Mouse (Mus musculus) forebrain, embryonic 14.5 days (tissue): Measurements from ENCODE around the gene Fam155a. TPM values are rescaled to one million over a fixed set of nuclear protein-coding genes. Genes with fewer than 3 reads are reported as not detected.
"Not testable (repeated sequence)": the region's sequence is repeated elsewhere in the genome, so short reads cannot be mapped to it uniquely, and the experiment has no call there.

Source experiments
- ATAC-seq: fragments of 200-750 bp; cut with Nextera tagmentation; 2 replicates; pipeline ENCODE4 v1.8.0; 2017; ENCODE audit warnings: mild to moderate bottlenecking, moderate library complexity
- DNase-seq: peaks from one replicate; pipeline ENCODE4 v3.0.0-alpha.2; 2015; ENCODE audit warnings: low spot score
- H3K27ac ChIP-seq: fragments of 300-500 bp; sonication (generic); 2 replicates; pipeline ENCODE4 v1.5.1; 2014; ENCODE audit warnings: low read depth, mild to moderate bottlenecking, control low read depth, low read length, moderate library complexity
- H3K27me3 ChIP-seq: fragments of 300-500 bp; sonication (generic); replicated peaks from 2 replicates; pipeline ENCODE4 v1.6.1; 2014; ENCODE audit warnings: low read length, control low read depth, mixed read lengths; ENCODE audit not compliant: control insufficient read depth, insufficient read depth
- H3K36me3 ChIP-seq: fragments of 300-500 bp; sonication (generic); 2 replicates; pipeline ENCODE4 v1.6.1; 2014; ENCODE audit warnings: low read length, control low read depth; ENCODE audit not compliant: control insufficient read depth, insufficient read depth
- H3K4me1 ChIP-seq: fragments of 300-500 bp; sonication (generic); 2 replicates; pipeline ENCODE4 v1.6.1; 2014; ENCODE audit warnings: antibody characterized with exemption, low read length, control low read depth; ENCODE audit not compliant: control insufficient read depth, insufficient read depth
- H3K4me2 ChIP-seq: fragments of 300-500 bp; sonication (generic); 2 replicates; pipeline ENCODE4 v1.6.1; 2014; ENCODE audit warnings: mild to moderate bottlenecking, control low read depth, low read length
- H3K4me3 ChIP-seq: fragments of 300-500 bp; sonication (generic); 2 replicates; pipeline ENCODE4 v1.5.1; 2014; ENCODE audit warnings: low read depth, low read length, control low read depth
- H3K9ac ChIP-seq: fragments of 300-500 bp; sonication (generic); 2 replicates; pipeline ENCODE4 v1.6.1; 2014; ENCODE audit warnings: mild to moderate bottlenecking, low read length, control low read depth, moderate library complexity
- H3K9me3 ChIP-seq: fragments of 300-500 bp; sonication (generic); replicated peaks from 2 replicates; pipeline ENCODE4 v1.6.1; 2016; ENCODE audit warnings: low read length, control low read depth, mixed read lengths; ENCODE audit not compliant: control insufficient read depth
- WGBS: fragments of 180-500 bp; shearing (Covaris S2); extraction: QIAGEN DNeasy Blood & Tissue Kit; methylation state at CpG from one replicate; pipeline ENCODE4 v1.1.7; 2014; 5-methylcytosine and 5-hydroxymethylcytosine counted together
- polyA plus RNA-seq: library from polyadenylated mRNA; unstranded; fragments of >200 nt; fragmentation: Nextera tagmentation; extraction: Ambion mirVana; gene quantifications from 2 replicates; pipeline ENCODE4 v1.2.1, GENCODE M21; 2014

Fam155a gene
- polyA plus RNA-seq, 1 experiment from 2014 or later, result 12.1 TPM

DNA sequence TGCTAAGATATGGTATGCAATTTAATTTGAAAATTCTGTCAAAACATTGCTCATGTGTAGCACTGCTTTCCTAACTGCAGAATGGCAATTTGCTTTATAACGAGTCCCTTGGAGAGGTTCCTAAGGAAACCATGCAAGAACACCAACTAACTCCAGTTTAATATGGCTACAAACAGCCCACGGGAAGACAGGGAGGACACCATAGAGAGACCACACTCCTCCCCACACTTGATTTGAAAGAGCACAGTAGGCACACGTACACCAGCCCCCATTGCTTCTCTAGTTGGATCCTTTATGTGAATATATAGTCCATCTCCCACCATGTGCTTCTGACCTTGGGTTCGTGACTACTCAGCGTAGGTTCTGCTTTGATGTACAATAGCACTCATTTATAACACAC is 35.8 kb downstream of the Fam155a start:
- Histone ChIP-seq H3K27ac (no peak overlapping the region), H3K4me3 (no peak overlapping the region), H3K27me3 (no peaks in the 10 kb centered on the region), H3K4me1 (no peaks in the 10 kb centered on the region), H3K4me2 (no peak overlapping the region), H3K9ac (no peak overlapping the region), H3K36me3 (no peaks in the 10 kb centered on the region), H3K9me3 (no peaks in the 10 kb centered on the region)
- ATAC-seq (no peak), DNase-seq (no peak)
- WGBS, result 65% methylated on average over 5 of the region's 5 CpGs

DNA sequence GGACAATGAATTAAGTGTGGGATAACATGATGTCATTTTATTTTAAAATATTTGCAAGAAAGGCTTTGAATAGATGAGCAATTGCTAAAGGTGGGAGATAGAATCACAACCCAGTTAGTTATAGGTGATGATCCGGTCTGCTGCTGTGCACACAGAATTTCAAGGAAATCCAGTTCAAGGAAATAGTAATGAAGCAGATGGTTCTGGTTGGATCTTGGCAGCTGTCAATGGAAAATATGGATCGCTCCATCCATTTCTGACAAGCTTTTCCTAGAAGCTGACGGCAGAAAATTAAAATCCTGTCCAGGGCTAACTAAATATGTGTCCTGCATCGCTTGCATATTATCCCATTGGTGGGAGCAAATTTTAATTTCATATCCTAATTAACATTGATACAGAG is 61.2 kb downstream of the Fam155a start:
- Histone ChIP-seq H3K9me3 (no peaks in the 10 kb centered on the region), H3K9ac (no peak overlapping the region), H3K27me3 (no peaks in the 10 kb centered on the region), H3K4me2 (no peak overlapping the region), H3K4me3 (no peak overlapping the region), H3K36me3 (no peaks in the 10 kb centered on the region), H3K27ac (no peak overlapping the region), H3K4me1 (no peaks in the 10 kb centered on the region)
- WGBS, result 86% methylated on average over 4 of the region's 4 CpGs
- DNase-seq (no peak), ATAC-seq (no peak)

DNA sequence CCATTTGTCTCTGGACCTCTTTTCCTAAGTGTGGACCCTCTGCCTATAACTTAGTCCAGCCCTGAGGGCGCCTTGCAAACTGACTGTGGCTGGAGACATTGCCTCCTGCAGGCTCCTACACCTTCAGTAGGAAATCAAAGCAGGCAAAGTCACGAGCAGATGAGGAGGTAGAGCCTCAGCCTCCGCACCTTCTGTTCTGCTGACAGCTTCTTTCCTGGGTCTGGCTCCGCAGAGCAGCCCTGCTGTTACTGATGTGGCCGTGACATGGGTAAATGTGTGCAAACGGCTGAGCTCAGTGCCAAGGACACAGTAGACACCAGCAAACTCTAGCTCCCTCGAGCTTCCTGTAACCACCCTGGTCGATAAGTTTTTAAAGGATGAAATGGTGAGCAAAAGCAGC is 63.5 kb downstream of the Fam155a start:
- ATAC-seq (no peak), DNase-seq (no peak)
- Histone ChIP-seq H3K4me3 (no peak overlapping the region), H3K4me2 (no peak overlapping the region), H3K9ac (no peak overlapping the region), H3K4me1 (no peaks in the 10 kb centered on the region), H3K27ac (no peak overlapping the region), H3K9me3 (no peaks in the 10 kb centered on the region), H3K27me3 (no peaks in the 10 kb centered on the region), H3K36me3 (no peaks in the 10 kb centered on the region)
- WGBS, result 76% methylated on average over 8 of the region's 8 CpGs

DNA sequence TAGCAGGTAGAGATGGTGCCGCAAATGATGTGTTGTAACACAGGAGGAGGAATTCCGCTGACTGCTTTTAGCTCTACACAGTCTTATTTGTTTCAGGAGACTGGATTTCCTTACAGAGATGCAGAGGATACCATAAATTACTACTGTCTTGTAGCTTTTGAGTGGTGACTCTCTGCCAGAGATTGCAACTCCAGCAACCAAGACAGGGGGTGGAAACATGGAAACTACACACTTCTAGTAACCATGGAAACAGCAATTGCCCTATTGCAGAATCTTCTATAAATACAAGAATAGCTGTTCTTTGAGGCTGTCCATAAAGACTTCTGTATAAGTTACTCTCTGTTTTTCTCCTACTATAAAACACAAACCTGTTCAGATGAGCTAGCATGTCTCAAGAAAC is 76.2 kb downstream of the Fam155a start:
- Histone ChIP-seq H3K27ac (no peak overlapping the region), H3K4me1 (no peaks in the 10 kb centered on the region), H3K9me3 (no peaks in the 10 kb centered on the region), H3K36me3 (no peaks in the 10 kb centered on the region), H3K9ac (no peak overlapping the region), H3K4me2 (no peak overlapping the region), H3K4me3 (no peak overlapping the region), H3K27me3 (no peaks in the 10 kb centered on the region)
- ATAC-seq, result no peak
- DNase-seq, result peak; percentile 34
- WGBS, result 88% methylated on average over 2 of the region's 2 CpGs

DNA sequence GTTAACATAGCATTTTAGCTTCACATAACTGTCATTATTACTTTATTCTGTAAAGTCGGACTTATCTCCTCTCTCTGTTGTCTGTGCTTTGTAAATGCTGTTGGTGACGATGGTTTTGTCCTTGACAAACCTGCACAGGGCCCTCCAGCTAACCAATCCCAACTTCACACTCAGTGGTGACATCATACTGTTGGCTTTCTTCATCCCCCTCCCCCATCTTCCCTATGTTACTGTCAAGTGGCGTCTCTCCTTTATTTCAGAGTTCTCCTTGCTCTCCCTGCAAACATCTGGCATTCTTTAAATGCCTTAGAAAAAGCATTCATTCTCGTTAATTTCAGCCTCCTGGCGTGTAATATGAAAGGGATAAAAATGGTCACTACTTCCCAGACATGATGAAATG is 78.6 kb downstream of the Fam155a start:
- Histone ChIP-seq H3K4me2 (no peak overlapping the region), H3K4me1 (no peaks in the 10 kb centered on the region), H3K27ac (no peak overlapping the region), H3K36me3 (no peaks in the 10 kb centered on the region), H3K4me3 (no peak overlapping the region), H3K27me3 (no peaks in the 10 kb centered on the region), H3K9ac (no peak overlapping the region), H3K9me3 (no peaks in the 10 kb centered on the region)
- ATAC-seq, result no peak; the same call in 1 of the 2 replicates
- 47% methylated on average over 5 of the region's 5 CpGs for WGBS
- DNase-seq, result no peak

DNA sequence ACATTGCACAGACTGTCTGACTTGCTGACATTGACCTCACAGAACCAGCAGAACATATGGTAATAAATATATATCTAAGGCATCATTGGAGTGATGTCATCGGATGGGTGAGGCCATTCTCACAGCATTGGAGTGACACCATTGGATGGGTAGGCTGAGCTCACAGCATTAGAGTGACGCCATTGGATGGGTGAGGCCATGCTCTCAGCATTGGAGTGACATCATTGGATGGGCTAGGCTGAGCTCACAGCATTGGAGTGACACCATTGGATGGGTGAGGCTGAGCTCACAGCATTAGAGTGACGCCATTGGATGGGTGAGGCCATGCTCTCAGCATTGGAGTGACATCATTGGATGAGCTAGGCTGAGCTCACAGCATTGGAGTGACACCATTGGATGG is 110.9 kb downstream of the Fam155a start:
- ATAC-seq, H3K4me2 ChIP-seq, H3K27ac ChIP-seq, H3K9ac ChIP-seq, H3K4me1 ChIP-seq, H3K9me3 ChIP-seq, DNase-seq, H3K36me3 ChIP-seq, H3K27me3 ChIP-seq, H3K4me3 ChIP-seq: not testable (repeated sequence)
- WGBS, result 95% methylated on average over 3 of the region's 3 CpGs

DNA sequence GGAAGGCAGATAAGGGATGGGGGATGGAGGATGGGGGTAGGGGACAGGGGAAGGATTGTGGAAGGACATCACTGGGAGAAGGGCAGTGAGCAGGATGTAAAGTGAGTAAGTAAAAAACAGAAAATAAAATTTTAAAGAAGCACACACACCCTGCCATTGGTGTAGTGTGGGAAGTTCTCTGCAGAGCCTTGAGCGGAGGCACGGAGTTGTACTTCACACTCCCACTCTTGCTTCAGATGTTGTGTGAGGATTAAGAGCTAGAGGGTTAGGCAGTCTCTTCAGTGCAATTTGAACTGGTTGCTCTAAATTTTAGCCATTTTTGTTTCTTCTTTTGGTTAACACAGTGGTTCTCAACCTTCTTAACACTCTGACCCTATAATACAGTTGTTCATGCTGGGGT is 114.1 kb downstream of the Fam155a start:
- H3K4me3 ChIP-seq, result no peak overlapping the region

DNA sequence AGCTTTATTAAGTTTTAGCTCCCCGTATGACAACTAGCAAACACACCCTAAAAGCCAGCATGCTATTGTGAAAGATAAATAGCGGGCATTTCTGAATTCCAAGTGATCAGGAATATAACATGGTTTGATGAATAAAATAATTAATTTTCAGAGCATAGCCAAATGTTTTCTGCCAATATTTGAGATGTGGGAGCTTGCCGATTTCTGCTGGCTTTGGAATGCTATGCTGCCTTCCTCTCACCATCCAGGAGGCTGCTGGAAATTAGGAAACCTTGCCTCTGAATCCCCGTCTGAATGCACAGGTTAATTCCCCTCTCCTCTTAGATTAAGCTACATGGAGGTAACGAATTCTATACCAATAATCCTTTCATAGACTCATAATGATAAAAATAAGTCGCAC is 116.1 kb downstream of the Fam155a start:
- no peaks in the 10 kb centered on the region for H3K9me3 ChIP-seq
- DNase-seq (no peak), ATAC-seq (no peak)
- 85% methylated on average over 6 of the region's 6 CpGs for WGBS
- no peak overlapping the region for H3K4me3 ChIP-seq
- H3K4me2 ChIP-seq, result no peak overlapping the region
- H3K4me1 ChIP-seq, result no peaks in the 10 kb centered on the region
- no peaks in the 10 kb centered on the region for H3K27me3 ChIP-seq
- H3K36me3 ChIP-seq, result no peaks in the 10 kb centered on the region
- no peak overlapping the region for H3K9ac ChIP-seq
- H3K27ac ChIP-seq, result no peak overlapping the region

More for the DNA sequence above, 114.1 kb downstream of the Fam155a start:
- no peak overlapping the region for H3K9ac ChIP-seq
- no peaks in the 10 kb centered on the region for H3K27me3 ChIP-seq
- no peak overlapping the region for H3K27ac ChIP-seq
- WGBS, result 96% methylated on average over 2 of the region's 2 CpGs
- no peaks in the 10 kb centered on the region for H3K4me1 ChIP-seq
- H3K36me3 ChIP-seq, result no peaks in the 10 kb centered on the region
- ATAC-seq (no peak), DNase-seq (no peak)
- no peaks in the 10 kb centered on the region for H3K9me3 ChIP-seq
- no peak overlapping the region for H3K4me2 ChIP-seq

DNA sequence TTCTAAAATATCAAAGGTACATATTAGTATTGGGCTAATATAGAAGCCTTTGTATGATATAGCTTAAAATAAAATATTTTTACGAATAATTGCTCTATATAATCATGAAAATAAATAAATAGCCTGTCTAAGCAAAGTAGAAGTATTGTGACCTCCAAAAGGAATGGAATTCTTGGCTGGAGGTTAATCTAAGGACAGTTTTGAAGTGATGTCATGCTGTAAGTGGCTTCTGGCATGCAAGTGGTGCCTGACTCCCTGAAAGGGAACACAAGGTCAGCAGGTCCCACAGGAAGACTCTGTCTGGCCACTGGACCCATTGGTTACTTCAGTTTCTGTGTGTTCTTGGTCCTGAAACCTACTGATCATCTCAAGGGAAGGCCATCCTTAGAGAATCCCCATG is 117.3 kb downstream of the Fam155a start:
- H3K27ac ChIP-seq, result no peak overlapping the region
- DNase-seq, result no peak
- WGBS, result 37% methylated on average over 1 of the region's 1 CpGs
- no peaks in the 10 kb centered on the region for H3K36me3 ChIP-seq
- H3K27me3 ChIP-seq, result no peaks in the 10 kb centered on the region
- no peak overlapping the region for H3K9ac ChIP-seq
- no peak overlapping the region for H3K4me3 ChIP-seq
- no peak overlapping the region for H3K4me2 ChIP-seq
- no peaks in the 10 kb centered on the region for H3K4me1 ChIP-seq
- no peaks in the 10 kb centered on the region for H3K9me3 ChIP-seq
- ATAC-seq, result no peak

DNA sequence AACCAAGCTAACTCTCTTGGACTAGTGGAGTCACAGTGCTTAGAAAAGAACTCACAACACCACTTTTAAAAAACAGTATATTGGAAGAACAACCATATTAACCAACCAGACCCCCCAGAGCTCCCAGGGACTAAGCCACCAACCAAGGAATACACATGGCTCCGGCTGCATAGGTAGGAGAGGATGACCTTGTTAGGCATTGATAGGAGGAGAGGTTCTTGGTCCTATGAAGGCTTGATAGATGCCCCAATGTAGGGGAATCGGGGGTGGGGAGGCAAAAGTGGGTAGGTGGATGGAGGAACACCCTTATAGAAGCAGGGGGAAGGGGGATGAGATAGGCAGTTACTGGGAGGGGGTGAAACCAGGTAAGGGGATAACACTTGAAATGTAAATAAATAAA is 132.8 kb downstream of the Fam155a start:
- no peak for DNase-seq
- WGBS, result 94% methylated on average over 2 of the region's 2 CpGs

More for the DNA sequence above, 132.8 kb downstream of the Fam155a start:
- H3K4me1 ChIP-seq, result no peaks in the 10 kb centered on the region
- no peaks in the 10 kb centered on the region for H3K9me3 ChIP-seq
- ATAC-seq, result no peak
- H3K4me3 ChIP-seq, result no peak overlapping the region
- H3K4me2 ChIP-seq, result no peak overlapping the region
- H3K27me3 ChIP-seq, result no peaks in the 10 kb centered on the region
- no peak overlapping the region for H3K9ac ChIP-seq
- no peak overlapping the region for H3K27ac ChIP-seq
- H3K36me3 ChIP-seq, result no peaks in the 10 kb centered on the region
